Mouse (Mus musculus) C2C12 (cell line): ENCODE measurements around the gene Gbp2b. TPM values are rescaled to one million over a fixed set of nuclear protein-coding genes. Genes with fewer than 3 reads are reported as not detected.
"Not testable (repeated sequence)": the region's sequence is repeated elsewhere in the genome, so short reads cannot be mapped to it uniquely, and the experiment has no call there.

Source experiments
- H3K27me3 ChIP-seq: one replicate; pipeline ENCODE4 v1.6.1; 2011; ENCODE audit not compliant: control insufficient read depth, insufficient read depth, insufficient read length
- H3K36me3 ChIP-seq: one replicate; pipeline ENCODE4 v1.6.1; 2011; ENCODE audit not compliant: control insufficient read depth, insufficient read depth
- H3K4me3 ChIP-seq: one replicate; pipeline ENCODE4 v1.5.1; 2011; ENCODE audit warnings: mild to moderate bottlenecking, control low read depth; ENCODE audit not compliant: poor library complexity, insufficient read depth, severe bottlenecking
- H3K79me2 ChIP-seq: one replicate; pipeline ENCODE4 v1.6.1; 2011; ENCODE audit not compliant: control insufficient read depth, insufficient read depth
- H3K79me3 ChIP-seq: one replicate; pipeline ENCODE4 v1.6.1; 2011; ENCODE audit warnings: low read depth, control low read depth
- H3ac ChIP-seq: one replicate; pipeline ENCODE3; 2011; ENCODE audit warnings: low read depth; ENCODE audit not compliant: control insufficient read depth, insufficient read length
- CEBPB ChIP-seq: IDR thresholded peaks from one replicate; pipeline ENCODE4 v1.6.1; 2011; ENCODE audit warnings: low read depth, mild to moderate bottlenecking, control low read depth, moderate library complexity
- CTCF ChIP-seq: IDR thresholded peaks from one replicate; pipeline ENCODE4 v1.5.1; 2011; ENCODE audit not compliant: control insufficient read depth, insufficient read depth, insufficient read length
- FOSL1 ChIP-seq: IDR thresholded peaks from one replicate; pipeline ENCODE4 v1.8.0; 2011; ENCODE audit warnings: mild to moderate bottlenecking, low read length; ENCODE audit not compliant: poor library complexity, insufficient read depth, severe bottlenecking
- MAX ChIP-seq: IDR thresholded peaks from one replicate; pipeline ENCODE4 v1.6.1; 2011; ENCODE audit warnings: mild to moderate bottlenecking, control low read depth
- MYOD1 ChIP-seq: IDR thresholded peaks from one replicate; pipeline ENCODE4 v1.6.1; 2011; ENCODE audit warnings: low read depth; ENCODE audit not compliant: control insufficient read depth, insufficient read length
- MYOG ChIP-seq: IDR thresholded peaks from one replicate; pipeline ENCODE4 v1.6.1; 2011; ENCODE audit not compliant: control insufficient read depth, insufficient read length; ENCODE audit errors: extremely low read depth
- USF1 ChIP-seq: IDR thresholded peaks from one replicate; pipeline ENCODE4 v1.6.1; 2011; ENCODE audit warnings: low read depth, mild to moderate bottlenecking, control low read depth, moderate library complexity
- polyA plus RNA-seq: library from polyadenylated mRNA; unstranded; fragments of >200 nt; fragmentation: generic; extraction: Trizol; gene quantifications from one replicate; pipeline ENCODE4 v1.2.1, GENCODE M21; 2012; ENCODE audit warnings: missing spikeins

Gene Gbp2b
- polyA plus RNA-seq, 1 experiment, result 0.05 TPM

DNA sequence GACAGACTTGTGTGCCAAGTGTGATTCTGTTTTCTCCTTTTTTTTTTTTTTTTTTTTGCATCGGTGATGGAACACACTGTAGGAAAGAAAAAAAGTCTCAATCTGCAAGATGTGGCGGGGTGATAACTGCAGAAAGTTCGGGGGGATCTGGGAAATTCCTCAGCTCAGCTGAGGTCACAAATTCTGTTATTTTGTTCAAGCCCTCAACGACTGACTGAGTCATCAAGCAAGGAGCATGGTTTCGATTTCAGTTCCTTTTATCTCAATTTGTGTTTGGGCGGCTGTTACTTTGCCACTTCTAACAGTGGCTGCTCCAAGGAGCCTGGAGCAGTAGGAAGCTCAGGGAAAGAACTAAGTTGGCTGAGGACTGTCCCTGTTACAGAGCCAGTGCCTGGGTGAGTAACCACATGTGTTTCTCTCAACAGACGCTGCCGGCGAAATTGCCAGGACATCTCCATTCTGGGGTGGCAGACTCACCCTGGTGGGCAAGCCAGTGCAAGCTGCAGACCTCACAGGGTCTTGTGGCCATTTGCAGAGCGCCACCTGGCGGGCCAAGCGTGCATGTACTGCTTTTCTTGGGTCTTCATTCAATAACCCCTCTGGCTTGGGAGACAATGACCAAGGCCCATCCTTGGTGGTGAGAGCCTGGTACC is 34.2 kb upstream of the Gbp2b start:
- Histone ChIP-seq H3K79me2 (no peaks in the 10 kb centered on the region), H3K79me3 (no peaks in the 10 kb centered on the region), H3ac (no peak overlapping the region), H3K36me3 (no peaks in the 10 kb centered on the region), H3K4me3 (peak overlapping the region; percentile 31), H3K27me3 (no peaks in the 10 kb centered on the region)
- peak; percentile 92 for TF ChIP-seq CTCF
- TF ChIP-seq FOSL1, result no peak

- TF ChIP-seq MYOD1 (no peak), MYOG (no peak), FOSL1 (no peak), CEBPB (no peak), CTCF (no peak), USF1 (no peak), MAX (no peak)
- Histone ChIP-seq H3K27me3 (no peaks in the 10 kb centered on the region), H3K4me3 (no peak overlapping the region), H3ac (no peak overlapping the region), H3K79me2 (no peaks in the 10 kb centered on the region), H3K36me3 (no peaks in the 10 kb centered on the region), H3K79me3 (no peaks in the 10 kb centered on the region)
Observed at GRCm38 (mm10) chr3:142561045-142561646, 33.5 kb upstream of the Gbp2b start.

DNA sequence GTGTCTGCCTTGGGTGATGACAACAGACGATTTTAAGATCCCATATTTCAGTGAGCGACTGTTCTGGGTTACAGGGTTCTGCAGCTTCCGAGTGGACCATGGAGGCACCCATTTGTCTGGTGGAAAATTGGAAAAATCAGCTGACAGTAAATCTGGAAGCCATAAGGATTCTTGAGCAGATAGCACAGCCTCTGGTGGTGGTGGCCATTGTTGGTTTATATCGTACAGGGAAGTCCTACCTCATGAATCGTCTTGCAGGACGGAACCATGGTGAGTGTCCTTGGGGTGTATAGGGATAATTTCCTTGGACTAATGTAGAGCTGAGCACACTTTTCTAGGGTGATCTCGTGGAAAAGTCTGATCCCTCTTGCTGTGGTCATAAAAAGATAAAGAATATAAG is 33.0 kb upstream of the Gbp2b start:
- Histone ChIP-seq H3K79me3 (no peaks in the 10 kb centered on the region), H3K79me2 (no peaks in the 10 kb centered on the region), H3ac (no peak overlapping the region), H3K27me3 (no peaks in the 10 kb centered on the region), H3K4me3 (no peak overlapping the region), H3K36me3 (no peaks in the 10 kb centered on the region)
- TF ChIP-seq MAX (no peak), USF1 (no peak), MYOG (no peak), FOSL1 (no peak), CEBPB (no peak), CTCF (no peak), MYOD1 (no peak)

DNA sequence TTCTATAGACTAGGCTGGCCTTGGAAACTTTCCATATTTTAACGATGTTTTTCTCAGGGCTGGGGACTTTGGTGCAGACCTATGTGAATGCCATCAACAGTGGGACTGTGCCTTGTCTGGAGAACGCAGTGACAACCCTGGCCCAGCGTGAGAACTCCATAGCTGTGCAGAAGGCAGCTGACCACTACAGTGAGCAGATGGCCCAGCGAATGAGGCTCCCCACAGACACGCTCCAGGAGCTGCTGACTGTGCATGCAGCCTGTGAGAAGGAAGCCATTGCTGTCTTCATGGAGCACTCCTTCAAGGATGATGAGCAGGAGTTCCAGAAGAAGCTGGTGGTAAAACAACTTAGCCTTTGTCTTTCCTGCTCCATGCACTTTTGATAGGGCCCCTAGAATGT is 27.2 kb upstream of the Gbp2b start:
- not testable (repeated sequence) for H3K79me2 ChIP-seq, H3K36me3 ChIP-seq, H3K27me3 ChIP-seq, H3ac ChIP-seq, H3K4me3 ChIP-seq, H3K79me3 ChIP-seq

DNA sequence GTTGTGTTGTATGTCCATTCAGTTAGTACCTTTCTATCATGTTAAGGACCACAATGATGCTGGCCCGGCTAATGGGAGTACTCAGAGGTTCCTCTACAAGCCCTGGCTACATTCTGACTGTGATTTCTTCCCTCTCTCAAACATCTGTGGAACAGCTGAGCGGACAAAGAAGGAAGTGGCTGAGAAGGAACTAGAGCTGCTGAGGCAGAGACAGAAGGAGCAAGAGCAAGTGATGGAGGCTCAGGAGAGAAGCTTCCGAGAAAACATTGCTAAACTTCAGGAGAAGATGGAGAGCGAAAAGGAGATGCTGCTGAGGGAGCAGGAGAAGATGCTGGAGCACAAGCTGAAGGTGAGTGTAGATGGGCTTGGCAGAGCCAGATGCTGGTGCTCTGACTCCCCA is 23.9 kb upstream of the Gbp2b start:
- Histone ChIP-seq H3K27me3 (no peaks in the 10 kb centered on the region), H3K4me3 (no peak overlapping the region), H3K36me3 (no peaks in the 10 kb centered on the region), H3K79me3 (no peaks in the 10 kb centered on the region), H3ac (no peak overlapping the region), H3K79me2 (no peaks in the 10 kb centered on the region)
- TF ChIP-seq FOSL1 (no peak), USF1 (no peak), MAX (no peak), CEBPB (no peak), MYOG (no peak), CTCF (no peak), MYOD1 (no peak)

GRCm38 (mm10) chr3:142577108-142577507 is 17.5 kb upstream of the Gbp2b start:
- TF ChIP-seq FOSL1, result no peak
- TF ChIP-seq MYOG, result no peak
- H3K27me3 ChIP-seq, result no peaks in the 10 kb centered on the region

More at GRCm38 (mm10) chr3:142577108-142577507, 17.5 kb upstream of the Gbp2b start:
- Histone ChIP-seq H3ac (no peak overlapping the region), H3K4me3 (no peak overlapping the region), H3K79me3 (no peaks in the 10 kb centered on the region), H3K36me3 (no peaks in the 10 kb centered on the region), H3K79me2 (no peaks in the 10 kb centered on the region)
